Mouse (Mus musculus): ENCODE results near the gene Pnma3.
"Not testable (repeated sequence)": the region's sequence is repeated elsewhere in the genome, so short reads cannot be mapped to it uniquely, and the experiment has no call there.

Gene Pnma3

DNA sequence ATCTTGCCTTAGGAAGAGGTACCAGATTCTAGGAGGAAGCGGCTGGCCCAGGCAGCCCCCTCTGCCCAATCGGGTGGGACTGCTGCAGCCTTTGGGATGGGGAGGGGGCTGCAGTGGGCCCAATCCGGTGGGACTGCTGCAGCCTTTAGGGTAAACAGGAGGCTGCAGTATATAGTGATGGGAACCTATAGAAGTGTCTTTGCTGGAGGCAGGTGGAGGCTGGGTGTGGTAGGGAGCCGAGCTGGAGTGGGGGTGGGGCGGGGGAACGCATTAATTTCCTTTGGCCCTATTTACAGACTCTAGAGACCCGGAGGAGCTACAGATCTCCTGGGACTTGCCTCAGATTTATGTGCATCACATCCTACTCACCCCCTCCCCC, at the start of gene Pnma3:
Pnma3 (plus strand) TSS at position 373 of the 379 bp plus-strand sequence.
- DNase-seq (ENCODE audit: low spot score in 2 of 2) = no peak

GRCm38 (mm10) chrX:73037003-73037402, 27.6 kb upstream of the Pnma3 start, which contains the start of gene Pnma5:
TSS of gene Pnma5 (minus strand) at chrX:73037103.
- DNase-seq (ENCODE audit: low spot score in 2 of 2) = no peak

GRCm38 (mm10) chrX:73038831-73039230, 25.8 kb upstream of the Pnma3 start:
- DNase-seq (ENCODE audit: low spot score in 2 of 2) = no peak

DNA sequence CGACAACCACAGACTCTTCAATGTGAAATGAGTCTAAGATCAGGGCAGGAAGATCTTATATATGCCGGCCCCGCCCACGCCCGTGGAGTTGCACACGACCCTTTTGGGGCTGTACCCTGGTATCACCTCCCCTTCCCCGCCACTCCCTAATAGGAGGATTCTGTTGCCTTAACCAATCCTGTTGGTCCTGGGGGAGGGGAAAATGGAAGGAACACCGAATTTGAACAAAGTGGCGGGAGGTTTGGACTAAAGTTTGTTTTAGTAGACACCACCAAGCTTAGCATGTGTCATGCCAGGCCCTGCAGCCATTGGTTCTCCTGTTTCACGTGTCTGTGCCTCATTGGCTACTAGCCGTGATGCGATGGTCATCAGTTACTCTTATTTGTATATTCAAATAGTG, 24.9 kb upstream of the Pnma3 start:
- DNase-seq (ENCODE audit: low spot score in 2 of 2) = no peak

DNA sequence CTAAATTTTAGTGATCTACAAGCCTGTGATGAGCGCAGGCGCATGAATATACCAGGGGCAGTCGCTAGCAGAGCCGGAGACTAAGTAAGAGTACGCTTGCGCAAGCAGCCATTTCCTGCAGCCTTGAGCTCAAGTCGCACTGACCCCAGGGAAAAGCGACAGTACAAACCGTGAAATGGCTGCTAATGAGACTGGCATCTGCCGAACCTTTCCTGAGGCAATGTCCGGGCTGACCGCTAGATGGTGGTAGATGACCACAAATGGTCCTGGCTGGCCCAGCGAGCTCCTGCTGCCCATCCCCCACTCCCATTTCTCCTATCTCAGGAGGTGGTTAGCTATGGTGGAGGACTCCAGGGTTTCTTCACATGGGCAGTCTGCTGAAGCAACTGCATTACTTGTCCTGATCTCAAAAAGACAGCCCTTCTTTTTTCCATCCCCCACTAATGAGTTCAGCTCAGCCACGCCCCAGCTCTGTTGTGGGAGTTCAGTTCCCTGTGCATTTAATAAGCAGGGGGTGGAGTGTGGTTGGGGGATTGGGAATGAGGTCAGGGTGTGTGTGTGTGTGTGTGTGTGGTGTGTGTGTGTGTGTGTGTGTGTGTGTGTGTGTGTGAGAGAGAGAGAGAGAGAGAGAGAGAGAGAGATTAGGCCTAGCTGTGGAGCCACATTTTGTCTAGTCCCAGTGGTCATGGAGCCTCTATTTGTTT, 10.6 kb upstream of the Pnma3 start:
- peak; percentile 82 to 83 for DNase-seq (ENCODE audit: low spot score in 2 of 2)

GRCm38 (mm10) chrX:73061528-73061927, 3.1 kb upstream of the Pnma3 start:
- no peak for DNase-seq (ENCODE audit: low spot score in 2 of 2)

DNA sequence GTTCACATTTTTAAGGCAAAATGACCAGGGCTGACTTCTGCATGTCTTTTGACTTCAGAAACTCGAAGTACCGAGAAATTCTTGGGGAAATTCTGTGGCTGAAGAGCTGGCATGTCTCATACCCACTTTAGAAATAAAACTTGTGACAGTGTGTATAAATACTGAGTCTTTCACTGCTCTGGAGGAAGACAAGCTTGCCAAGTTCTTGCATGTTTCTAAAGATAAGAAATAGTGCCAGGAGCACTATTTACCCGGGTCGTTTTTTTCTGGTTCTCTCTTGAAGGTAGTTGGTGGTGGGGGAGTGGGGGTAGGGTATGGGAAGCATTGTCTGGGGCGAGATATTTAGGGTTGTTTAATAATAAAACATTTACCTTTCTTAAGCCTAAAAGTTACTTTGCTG, 2.3 kb upstream of the Pnma3 start:
- DNase-seq (ENCODE audit: low spot score in 2 of 2) = no peak

- no peak for DNase-seq (ENCODE audit: low spot score in 2 of 2)
Observed at GRCm38 (mm10) chrX:73063512-73064414, 824 bp upstream of the Pnma3 start.

- DNase-seq (ENCODE audit: low spot score in 2 of 2) = not testable (repeated sequence)
Observed at GRCm38 (mm10) chrX:73066765-73067312, 2.3 kb downstream of the Pnma3 start.

DNA sequence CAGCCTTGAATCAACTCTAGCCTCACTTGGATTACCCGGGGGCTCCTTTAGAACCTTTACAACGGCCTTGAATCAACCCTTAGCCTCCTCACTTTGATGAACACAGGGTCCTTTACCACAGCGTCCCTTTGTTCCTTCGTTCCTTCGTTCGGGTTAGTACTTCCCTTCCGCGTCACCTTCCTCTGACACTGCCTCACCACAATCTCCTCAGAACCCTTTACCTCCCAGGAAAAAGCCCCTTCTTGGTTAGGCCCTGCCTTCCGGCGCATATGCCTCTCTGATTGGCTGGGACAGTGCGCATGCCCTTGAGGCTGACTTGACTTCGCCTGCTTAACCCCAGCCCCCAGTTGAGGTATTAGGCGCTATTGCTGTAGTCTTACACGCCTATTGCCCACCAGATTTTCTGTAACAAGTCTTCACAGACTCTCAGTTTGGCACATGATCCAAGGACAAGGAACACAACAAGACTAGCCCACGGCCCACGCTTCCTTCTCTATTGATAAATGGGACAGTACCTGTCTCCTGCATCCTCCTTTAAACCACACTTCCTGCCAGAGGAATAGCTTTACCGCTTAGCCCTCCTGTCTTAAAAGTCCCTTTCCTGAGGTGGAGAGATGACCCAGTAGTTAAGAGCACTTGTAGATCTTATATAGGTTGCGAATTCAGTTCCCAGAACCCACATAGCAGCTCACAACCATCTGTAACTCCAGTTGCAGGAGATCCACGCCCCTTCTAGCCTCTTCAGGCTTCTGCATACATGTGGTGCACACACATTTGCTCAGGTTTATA, 17.9 kb downstream of the Pnma3 start, which contains the start of gene Xlr4a:
Xlr4a (minus strand) TSS at position 212 of the 789 bp plus-strand sequence.
- peak in 1 of 2 experiments; percentile 5 for DNase-seq (ENCODE audit: low spot score in 2 of 2)

DNA sequence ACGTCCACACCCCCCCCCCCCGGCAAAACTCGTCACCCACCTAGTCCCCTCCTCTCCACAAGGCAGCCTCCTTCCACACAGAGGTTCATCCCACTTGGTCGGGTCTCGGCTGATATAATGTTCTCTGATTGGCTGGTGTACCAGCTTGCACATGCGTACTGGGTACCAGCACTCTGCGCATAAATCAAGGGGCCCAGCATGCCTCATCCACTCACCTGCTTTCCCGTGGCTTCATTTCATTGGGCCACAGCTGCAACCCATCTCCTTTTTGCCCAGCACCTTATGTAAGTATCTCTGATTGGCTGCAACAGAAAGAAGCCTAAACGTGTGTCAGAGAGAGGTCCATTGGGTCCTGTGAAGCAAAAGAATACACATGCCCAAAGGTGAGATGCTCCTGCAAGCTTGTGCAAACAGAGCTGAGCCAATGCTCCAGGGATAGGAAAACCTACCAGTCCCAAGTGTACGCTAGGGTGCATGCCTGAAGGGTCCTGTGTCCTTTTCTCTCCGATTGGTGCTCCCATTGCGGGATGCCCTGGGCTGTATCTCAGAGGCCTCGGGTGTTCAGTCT, 32.4 kb downstream of the Pnma3 start, which contains the start of gene Xlr3a:
Xlr3a (minus strand) TSS at position 155 of the 568 bp plus-strand sequence.
- DNase-seq (ENCODE audit: low spot score in 2 of 2) = not testable (repeated sequence)

- DNase-seq (ENCODE audit: low spot score in 2 of 2) = not testable (repeated sequence)
Observed at GRCm38 (mm10) chrX:73116747-73117146, 52.2 kb downstream of the Pnma3 start, which contains the start of gene Gm14685. TSS of gene Gm14685 (plus strand) at chrX:73117047.
